Mouse (Mus musculus) small intestine, adult 2 months (tissue): Measurements from ENCODE around the gene Plekhs1. TPM values are rescaled to one million over a fixed set of nuclear protein-coding genes. Genes with fewer than 3 reads are reported as not detected.

ENCODE experiments used
- H3K27ac ChIP-seq: fragments of 200-500 bp; 2 replicates; pipeline ENCODE4 v1.5.1; 2012; ENCODE audit warnings: low read depth, low read length, control low read depth, inconsistent platforms; ENCODE audit not compliant: insufficient read depth
- H3K27me3 ChIP-seq: fragments of 200-500 bp; 2 replicates; pipeline ENCODE4 v1.6.1; 2012; ENCODE audit warnings: mild to moderate bottlenecking, moderate library complexity, low read length, inconsistent platforms; ENCODE audit not compliant: control insufficient read depth, insufficient read depth
- H3K36me3 ChIP-seq: fragments of 200-500 bp; 2 replicates; pipeline ENCODE4 v1.6.1; 2012; ENCODE audit warnings: mild to moderate bottlenecking, low read length, control low read depth, inconsistent platforms; ENCODE audit not compliant: control insufficient read depth, insufficient read depth
- H3K4me1 ChIP-seq: fragments of 200-500 bp; 2 replicates; pipeline ENCODE4 v1.6.1; 2012; ENCODE audit warnings: low read length, inconsistent platforms, mixed read lengths; ENCODE audit not compliant: control insufficient read depth, insufficient read depth, insufficient read length
- H3K4me3 ChIP-seq: fragments of 200-500 bp; 2 replicates; pipeline ENCODE4 v1.5.1; 2012; ENCODE audit warnings: low read depth, mild to moderate bottlenecking, control low read depth, inconsistent platforms, low read length, moderate library complexity
- CTCF ChIP-seq: fragments of 200-500 bp; IDR thresholded peaks from 2 replicates; pipeline ENCODE4 v1.5.1; 2012; ENCODE audit warnings: low read depth, mild to moderate bottlenecking, control low read depth, inconsistent platforms, low read length, moderate library complexity, mixed read lengths; ENCODE audit not compliant: insufficient replicate concordance, insufficient read length; ENCODE audit errors: extremely low read depth
- POLR2A ChIP-seq: fragments of 200-500 bp; IDR thresholded peaks from 2 replicates; pipeline ENCODE4 v1.6.1; 2012; ENCODE audit warnings: low read depth, mild to moderate bottlenecking, control low read depth, inconsistent platforms, low read length, moderate library complexity
- WGBS: fragments of 180-500 bp; shearing (Covaris S2); methylation state at CpG from one replicate; pipeline ENCODE4 v1.1.7; 2018; 5-methylcytosine and 5-hydroxymethylcytosine counted together
- polyA plus RNA-seq: library from polyadenylated mRNA; depleted of rRNA; stranded (reverse); fragments of >200 nt; gene quantifications from 2 replicates; pipeline ENCODE4 v1.2.3, GENCODE M21; 2012

Plekhs1 gene
- polyA plus RNA-seq, 1 experiment, result 0.37 TPM

GRCm38 (mm10) chr19:56470286-56471020, 9.0 kb downstream of the Plekhs1 start:
- WGBS, result 81% methylated on average over 14 of the region's 14 CpGs
- no peaks in the 10 kb centered on the region for H3K36me3 ChIP-seq
- TF ChIP-seq POLR2A, result no peak
- no peak for TF ChIP-seq CTCF
- H3K27me3 ChIP-seq, result no peaks in the 10 kb centered on the region
- no peak overlapping the region for H3K4me3 ChIP-seq
- no peak overlapping the region for H3K27ac ChIP-seq
- H3K4me1 ChIP-seq, result peaks cover 2% of the 10 kb centered on the region

GRCm38 (mm10) chr19:56471934-56472333, 10.5 kb downstream of the Plekhs1 start:
- 83% methylated on average over 10 of the region's 10 CpGs for WGBS
- Histone ChIP-seq H3K27me3 (no peaks in the 10 kb centered on the region), H3K4me1 (peaks cover 2% of the 10 kb centered on the region), H3K36me3 (no peaks in the 10 kb centered on the region), H3K27ac (no peak overlapping the region), H3K4me3 (no peak overlapping the region)
- TF ChIP-seq CTCF (no peak), POLR2A (no peak)

- Histone ChIP-seq H3K36me3 (no peaks in the 10 kb centered on the region), H3K27ac (no peak overlapping the region), H3K27me3 (no peaks in the 10 kb centered on the region), H3K4me3 (peak overlapping the region; percentile 44), H3K4me1 (peaks cover 16% of the 10 kb centered on the region)
- 50% methylated on average over 19 of the region's 19 CpGs for WGBS
- TF ChIP-seq POLR2A (no peak), CTCF (no peak)
Observed at GRCm38 (mm10) chr19:56474869-56475550, 13.6 kb downstream of the Plekhs1 start.

DNA sequence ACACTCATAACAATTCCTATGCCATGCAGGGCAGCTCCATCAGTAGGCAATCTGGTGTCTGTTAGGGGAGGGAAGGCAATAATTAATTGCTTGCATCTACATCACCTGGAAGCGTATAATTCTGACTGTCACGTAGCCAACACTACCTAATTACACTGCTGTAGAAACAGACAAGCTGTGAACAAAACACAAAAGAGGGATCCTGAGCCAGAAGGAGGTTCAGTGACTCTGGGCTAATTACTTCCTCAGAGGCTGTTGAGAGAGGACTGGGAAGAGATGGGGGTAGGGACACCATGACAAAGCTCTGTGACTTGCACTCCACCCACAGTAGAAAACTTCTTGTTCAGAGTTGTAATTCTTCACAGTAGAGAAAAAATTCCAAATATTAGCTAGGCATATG, 15.1 kb downstream of the Plekhs1 start:
- WGBS, result 38% methylated on average over 2 of the region's 2 CpGs
- no peak overlapping the region for H3K4me3 ChIP-seq
- no peaks in the 10 kb centered on the region for H3K36me3 ChIP-seq
- H3K4me1 ChIP-seq, result peaks cover 16% of the 10 kb centered on the region
- TF ChIP-seq POLR2A, result no peak
- no peaks in the 10 kb centered on the region for H3K27me3 ChIP-seq
- H3K27ac ChIP-seq, result no peak overlapping the region

- H3K4me1 ChIP-seq, result peaks cover 16% of the 10 kb centered on the region
- peak overlapping the region; percentile 43; the same call in 1 of the 2 replicates for H3K27ac ChIP-seq
- no peak for TF ChIP-seq POLR2A
- no peak overlapping the region for H3K4me3 ChIP-seq
- WGBS, result 33% methylated on average over 5 of the region's 5 CpGs
- no peaks in the 10 kb centered on the region for H3K27me3 ChIP-seq
- no peaks in the 10 kb centered on the region for H3K36me3 ChIP-seq
Observed at GRCm38 (mm10) chr19:56477253-56477652, 15.8 kb downstream of the Plekhs1 start.

DNA sequence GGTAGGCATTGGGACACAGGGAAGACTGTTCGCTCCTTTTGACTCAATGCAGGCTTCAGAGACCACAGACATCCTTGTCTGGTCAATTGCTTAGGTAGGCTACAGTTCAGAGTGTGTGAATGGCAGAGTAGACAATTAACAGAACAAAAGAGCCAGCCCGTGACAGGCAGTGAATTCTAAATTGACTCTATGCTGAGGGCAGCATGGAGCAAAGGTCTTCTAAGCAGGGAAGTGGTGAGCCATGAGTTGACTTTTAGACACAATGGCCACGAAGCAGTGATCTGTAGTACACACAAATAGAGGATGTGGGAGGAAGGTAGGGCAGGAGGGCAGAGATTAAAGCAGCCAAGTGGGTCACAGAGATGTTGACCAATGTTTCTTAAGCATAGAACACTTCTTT, 16.4 kb downstream of the Plekhs1 start:
- no peaks in the 10 kb centered on the region for H3K27me3 ChIP-seq
- TF ChIP-seq CTCF (no peak), POLR2A (no peak)

DNA sequence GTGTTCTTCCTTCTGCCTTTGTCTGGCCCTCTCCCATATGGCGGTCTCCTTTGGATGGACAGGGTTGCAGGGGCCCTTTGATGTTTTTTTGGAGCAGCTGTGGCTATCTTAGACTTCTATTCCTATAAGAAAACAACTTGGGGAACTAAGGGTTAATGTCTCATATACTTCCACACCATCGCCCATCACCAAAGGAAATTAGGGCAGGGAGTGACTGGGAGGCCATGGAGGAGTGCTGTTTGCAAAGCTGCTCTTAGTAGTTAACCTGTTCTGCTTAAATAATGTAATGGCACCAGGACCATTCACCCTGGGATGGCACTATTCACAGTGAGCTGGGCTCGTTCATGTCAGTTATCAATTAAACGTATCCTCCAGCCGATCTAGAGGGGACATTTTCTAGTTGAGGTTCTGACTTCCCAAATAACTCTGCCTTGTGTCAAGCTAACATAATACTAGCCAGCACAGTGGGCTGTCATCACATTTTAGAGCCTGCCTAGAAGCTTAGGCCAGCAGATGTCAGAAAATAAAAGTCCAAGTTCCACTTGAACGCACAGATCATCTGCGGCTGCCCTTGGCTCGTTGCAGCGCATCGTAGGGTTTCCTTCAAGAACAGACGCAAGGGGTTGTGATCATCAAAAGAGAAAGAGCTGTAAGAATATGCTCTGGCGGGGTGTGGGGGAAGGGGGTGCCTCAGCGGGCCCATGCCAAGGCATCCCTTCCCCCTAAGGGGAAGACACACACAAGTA, 23.4 kb downstream of the Plekhs1 start:
- H3K27ac ChIP-seq, result no peak overlapping the region
- 80% methylated on average over 13 of the region's 13 CpGs for WGBS

More for the DNA sequence above, 16.4 kb downstream of the Plekhs1 start:
- 51% methylated on average over 3 of the region's 3 CpGs for WGBS
- H3K4me1 ChIP-seq, result peaks cover 16% of the 10 kb centered on the region
- H3K4me3 ChIP-seq, result no peak overlapping the region
- H3K36me3 ChIP-seq, result no peaks in the 10 kb centered on the region
- H3K27ac ChIP-seq, result peak overlapping the region; percentile 43; the same call in 1 of the 2 replicates

More for the DNA sequence above, 23.4 kb downstream of the Plekhs1 start:
- Histone ChIP-seq H3K4me3 (no peak overlapping the region), H3K4me1 (peaks cover 12% of the 10 kb centered on the region), H3K27me3 (no peaks in the 10 kb centered on the region), H3K36me3 (no peaks in the 10 kb centered on the region)
- no peak for TF ChIP-seq CTCF
- no peak for TF ChIP-seq POLR2A
